Mouse (Mus musculus) CD8-positive naive resting alpha-beta T cell, adult 2 months (primary cell): ENCODE data around the gene Fnd3c2.
"Not testable (repeated sequence)": the region's sequence is repeated elsewhere in the genome, so short reads cannot be mapped to it uniquely, and the experiment has no call there.

Experiments
- DNase-seq, 2 experiments: peaks; one replicate each; pipeline ENCODE4 v3.0.0; 2022; ENCODE audit warnings: low read depth in 2 of 2, low spot score in 2 of 2

Fnd3c2 gene

GRCm38 (mm10) chrX:106255276-106255675, at the start of gene Fnd3c2:
TSS of gene Fnd3c2 (minus strand) at chrX:106255376.
- no peak for DNase-seq

- no peak for DNase-seq
Observed at GRCm38 (mm10) chrX:106284441-106284840, 29.3 kb upstream of the Fnd3c2 start.

- DNase-seq = no peak
Observed at GRCm38 (mm10) chrX:106221058-106221457, 34.1 kb downstream of the Fnd3c2 start, which contains the start of gene Taf9b. TSS of gene Taf9b (minus strand) at chrX:106221158.

- peak; percentile 49 to 52 for DNase-seq
Observed at GRCm38 (mm10) chrX:106219171-106220032, 35.8 kb downstream of the Fnd3c2 start.

GRCm38 (mm10) chrX:106209100-106209499, 46.1 kb downstream of the Fnd3c2 start:
- no peak for DNase-seq

GRCm38 (mm10) chrX:106198904-106199303, 56.3 kb downstream of the Fnd3c2 start:
- DNase-seq = no peak

GRCm38 (mm10) chrX:106197308-106197707, 57.9 kb downstream of the Fnd3c2 start:
- no peak for DNase-seq

- DNase-seq = not testable (repeated sequence)
Observed at GRCm38 (mm10) chrX:106194361-106194760, 60.8 kb downstream of the Fnd3c2 start.

- DNase-seq = no peak
Observed at GRCm38 (mm10) chrX:106190091-106190490, 65.1 kb downstream of the Fnd3c2 start.

GRCm38 (mm10) chrX:106189356-106189755, 65.8 kb downstream of the Fnd3c2 start:
- no peak for DNase-seq

- no peak for DNase-seq
Observed at GRCm38 (mm10) chrX:106187737-106188136, 67.4 kb downstream of the Fnd3c2 start.

GRCm38 (mm10) chrX:106186713-106187649, 68.2 kb downstream of the Fnd3c2 start, which contains the start of gene Pgk1:
TSS of gene Pgk1 (plus strand) at chrX:106187100.
- peak; percentile 73 to 86 for DNase-seq

GRCm38 (mm10) chrX:106185706-106186105, 69.5 kb downstream of the Fnd3c2 start:
- no peak for DNase-seq
